Mouse (Mus musculus) frontal cortex, postnatal 14 days (tissue): Measurements from ENCODE around the gene Sema4b.

Source experiments
- DNase-seq, 2 experiments: peaks; one replicate each; pipeline ENCODE4 v3.0.0; 2022; ENCODE audit warnings: low spot score in 2 of 2

Gene Sema4b

DNA sequence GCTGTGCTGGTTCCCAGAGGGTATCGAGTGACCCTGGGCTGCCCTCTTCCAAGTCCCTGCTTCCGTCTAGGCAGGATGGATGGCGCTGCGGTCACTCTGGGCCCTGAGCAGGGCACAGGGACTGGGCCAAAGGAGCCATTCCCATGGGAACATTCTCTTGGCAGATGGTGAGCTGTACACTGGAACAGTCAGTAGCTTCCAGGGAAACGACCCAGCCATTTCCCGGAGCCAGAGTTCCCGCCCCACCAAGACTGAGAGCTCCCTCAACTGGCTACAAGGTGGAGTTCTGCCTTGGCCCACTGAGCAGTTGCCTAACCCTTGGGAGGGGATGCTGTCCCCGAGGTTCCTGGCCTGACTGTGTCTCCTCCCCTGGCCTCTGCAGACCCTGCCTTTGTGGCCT lies 29.9 kb downstream of the Sema4b start:
- DNase-seq, result no peak

DNA sequence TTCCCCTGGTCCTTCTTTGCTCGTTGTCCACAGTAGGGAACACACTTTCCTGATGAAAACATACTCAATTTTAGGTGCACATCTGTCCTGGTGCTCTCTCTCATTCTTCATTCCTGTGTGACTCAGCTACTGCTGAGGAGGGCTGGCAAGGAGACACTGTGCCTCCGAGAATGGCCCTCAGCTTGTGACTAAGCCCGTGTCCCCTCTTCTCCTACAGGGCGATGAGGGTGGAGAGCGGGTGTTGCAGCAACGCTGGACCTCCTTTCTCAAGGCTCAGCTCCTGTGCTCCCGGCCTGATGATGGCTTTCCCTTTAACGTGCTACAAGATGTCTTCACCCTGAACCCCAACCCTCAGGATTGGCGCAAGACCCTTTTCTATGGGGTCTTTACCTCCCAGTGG lies 32.0 kb downstream of the Sema4b start:
- no peak for DNase-seq

- no peak for DNase-seq
These were observed 33.7 kb downstream of the Sema4b start for GRCm38 (mm10) chr7:80220237-80220797.

- DNase-seq, result no peak
These were observed 34.6 kb downstream of the Sema4b start for GRCm38 (mm10) chr7:80221179-80221750.

GRCm38 (mm10) chr7:80227065-80227464 lies 40.4 kb downstream of the Sema4b start:
- no peak for DNase-seq

DNA sequence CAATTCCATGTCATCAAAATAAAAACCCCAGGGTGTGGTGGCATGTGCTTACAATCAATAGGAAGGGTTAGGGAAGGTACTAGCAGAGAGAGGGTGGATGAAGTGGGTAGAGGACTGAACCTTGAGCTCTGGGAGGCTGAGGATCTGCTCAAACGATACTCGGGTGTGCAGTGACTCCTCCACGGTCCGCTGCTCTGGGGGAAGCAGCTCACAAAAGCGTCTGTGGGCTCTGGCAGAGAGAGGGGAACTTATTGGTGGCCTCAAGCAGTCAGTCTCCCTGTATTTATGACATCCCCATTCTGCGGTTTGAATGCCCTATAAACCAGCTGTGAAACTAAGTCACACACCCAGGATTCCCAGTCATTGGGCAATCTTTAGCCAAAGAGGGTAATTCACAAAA lies 43.6 kb downstream of the Sema4b start:
- DNase-seq, result no peak

DNA sequence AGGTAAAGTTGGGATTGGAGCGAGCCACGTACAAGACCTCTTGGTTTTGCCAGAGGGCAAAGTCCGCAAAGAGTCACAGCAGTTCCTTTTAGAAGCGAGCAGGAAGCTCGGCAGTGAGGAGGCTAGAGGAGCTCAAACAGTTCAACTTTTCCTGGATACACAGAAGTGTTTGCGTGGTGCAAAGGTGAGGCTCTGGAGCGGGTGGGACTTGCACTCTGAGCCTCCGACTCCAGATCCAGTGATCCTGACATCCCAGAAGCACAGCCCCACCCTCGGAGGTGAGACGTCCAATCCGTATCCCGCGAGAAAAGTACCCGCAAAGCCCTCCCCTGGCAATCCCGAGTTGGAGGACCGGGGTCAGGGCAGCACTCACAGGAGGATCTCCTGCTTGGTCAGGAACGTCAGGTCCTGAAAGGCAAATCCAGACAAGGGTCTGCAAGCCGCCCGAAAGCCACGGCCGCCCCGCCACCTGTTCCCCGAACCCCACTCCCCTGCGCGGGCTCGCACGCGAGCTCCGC lies 45.4 kb downstream of the Sema4b start:
- DNase-seq, result no peak

DNA sequence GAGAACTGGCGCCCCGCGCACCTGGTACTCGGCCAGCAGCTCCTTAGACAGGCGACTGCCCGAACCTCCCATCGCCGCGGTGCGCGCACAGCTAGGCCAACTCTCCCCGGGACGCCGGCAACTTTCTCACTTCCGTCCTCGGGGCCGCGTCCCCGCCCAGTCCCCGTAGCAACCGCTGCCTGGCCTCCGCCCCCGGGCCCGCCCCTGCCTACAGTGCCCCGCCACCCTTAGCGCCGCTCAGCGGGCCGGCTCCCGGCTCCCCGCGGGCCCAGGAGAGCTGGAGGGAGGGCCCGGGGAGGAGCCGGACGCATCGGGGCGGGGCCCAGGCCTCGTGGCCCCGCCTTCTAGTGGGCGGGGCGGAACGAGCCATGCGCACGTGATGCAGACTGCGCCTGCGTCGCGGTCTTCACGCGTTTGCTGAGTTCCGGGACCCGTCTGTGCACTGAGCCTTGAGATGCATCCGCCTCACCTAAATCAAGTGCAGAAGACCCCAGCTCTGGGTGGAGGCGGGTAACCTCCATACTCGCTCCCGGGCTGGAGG lies 45.9 kb downstream of the Sema4b start, which contains the start of the genes Cib1 and Gdpgp1:
TSS of gene Cib1 (minus strand) at position 325 of the 541 bp plus-strand sequence.
TSS of gene Gdpgp1 (plus strand) at position 377 of the 541 bp plus-strand sequence.
- peak; percentile 88 to 93 for DNase-seq

- DNase-seq, result no peak
These were observed 47.2 kb downstream of the Sema4b start for GRCm38 (mm10) chr7:80233799-80234198.

DNA sequence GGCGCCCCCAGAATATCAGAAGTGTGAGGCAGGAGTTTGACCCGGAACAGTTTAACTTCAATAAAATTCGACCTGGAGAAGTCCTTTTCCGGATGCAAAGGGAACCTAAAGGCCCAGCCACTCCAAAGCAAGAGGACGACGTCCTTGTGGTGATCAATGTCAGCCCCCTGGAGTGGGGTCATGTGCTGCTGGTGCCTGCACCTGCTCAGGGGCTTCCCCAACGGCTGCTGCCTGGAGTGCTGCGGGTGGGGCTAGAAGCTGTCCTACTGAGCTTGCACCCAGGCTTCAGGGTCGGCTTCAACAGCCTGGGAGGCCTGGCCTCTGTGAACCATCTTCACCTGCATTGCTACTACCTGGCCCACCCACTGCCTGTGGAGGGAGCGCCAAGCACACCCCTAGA lies 51.9 kb downstream of the Sema4b start:
- no peak for DNase-seq

DNA sequence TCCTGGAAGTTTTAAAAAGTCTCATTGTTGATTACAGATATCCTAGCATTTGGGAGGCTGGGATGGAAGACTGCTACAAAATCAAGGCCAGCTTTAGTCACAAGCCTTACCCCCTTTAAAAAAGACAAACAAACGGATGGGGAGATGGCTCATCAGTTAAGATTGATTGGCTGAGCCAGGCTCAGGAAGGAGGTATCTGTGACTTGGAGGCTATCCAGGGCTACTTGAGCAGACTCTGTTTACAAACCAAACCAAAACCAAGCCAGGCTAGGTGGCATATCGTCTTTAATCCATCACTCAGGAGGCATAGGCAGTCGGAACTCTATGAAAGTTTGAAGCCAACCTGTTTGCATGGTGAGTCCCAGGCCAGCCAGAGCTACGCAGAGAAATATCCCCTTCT lies 55.0 kb downstream of the Sema4b start:
- DNase-seq, result no peak

DNA sequence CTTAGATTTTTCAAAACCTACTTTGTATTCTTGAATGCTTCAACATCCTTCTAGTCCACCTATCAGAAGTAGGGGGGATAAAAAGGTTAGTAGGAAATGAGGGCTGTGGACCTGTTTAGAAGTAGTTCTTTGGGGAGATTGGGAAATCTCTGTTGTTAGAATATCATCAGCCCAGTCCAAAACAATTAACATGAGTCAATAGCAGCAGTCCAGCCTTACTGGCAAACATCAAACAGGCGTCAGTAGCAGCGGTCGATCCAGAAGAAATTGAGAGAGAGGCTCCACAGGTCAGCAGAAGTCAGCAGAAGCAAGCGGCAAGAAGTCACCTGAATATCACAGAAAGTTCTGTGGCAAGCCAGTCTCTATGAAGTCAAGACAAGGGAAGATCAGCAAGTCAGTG lies 58.2 kb downstream of the Sema4b start:
- DNase-seq, result no peak

DNA sequence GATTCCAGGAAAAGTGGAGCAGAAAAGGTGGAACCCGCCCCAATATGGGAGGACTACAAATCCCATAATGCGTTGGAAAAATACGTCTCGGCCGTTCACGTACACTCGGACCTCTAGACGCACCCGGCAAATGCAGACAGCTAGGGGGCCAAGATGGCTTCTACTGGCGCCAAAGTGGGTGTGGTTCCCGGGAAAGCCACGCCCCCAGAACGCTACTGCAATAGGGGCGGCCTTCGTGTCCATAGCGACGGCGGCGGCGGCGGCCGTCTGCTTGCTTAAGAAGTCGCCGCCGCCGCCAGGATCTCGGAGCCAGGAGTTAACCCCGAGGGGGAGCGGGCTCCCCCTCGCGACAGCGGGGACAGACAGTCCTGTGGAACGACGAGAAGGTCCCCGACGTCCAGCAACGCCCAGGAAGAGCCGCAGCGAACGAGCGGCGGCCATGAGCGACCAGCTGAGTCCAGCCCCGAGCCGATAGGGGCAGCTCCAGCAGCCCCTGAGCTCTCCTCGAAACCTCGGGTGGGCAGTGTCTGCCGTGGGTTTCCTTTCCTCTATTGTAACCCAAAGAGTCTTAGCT lies 59.6 kb downstream of the Sema4b start, which contains the start of gene Ttll13:
TSS of gene Ttll13 (plus strand) at position 229 of the 574 bp plus-strand sequence.
- peak; percentile 92 to 94 for DNase-seq

DNA sequence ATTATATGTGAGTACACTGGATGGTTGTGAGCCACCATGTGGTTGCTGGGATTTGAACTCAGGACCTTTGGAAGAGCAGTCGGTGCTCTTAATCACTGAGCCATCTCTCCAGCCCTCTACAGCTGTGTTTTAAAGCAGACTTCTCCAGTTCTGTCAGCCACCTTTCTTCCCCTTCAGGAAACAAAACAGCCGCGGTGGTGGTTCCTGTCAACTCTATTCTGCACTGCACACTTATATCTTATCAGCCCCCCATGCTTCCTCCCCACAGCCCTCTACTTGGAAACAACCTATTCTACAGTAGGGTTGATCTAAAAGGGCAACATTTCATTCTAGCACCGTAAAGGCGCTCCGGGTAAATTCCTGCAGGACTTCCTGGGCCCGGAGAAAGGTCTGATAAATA lies 60.2 kb downstream of the Sema4b start:
- DNase-seq, result no peak

GRCm38 (mm10) chr7:80252437-80252836 lies 65.8 kb downstream of the Sema4b start:
- no peak for DNase-seq

DNA sequence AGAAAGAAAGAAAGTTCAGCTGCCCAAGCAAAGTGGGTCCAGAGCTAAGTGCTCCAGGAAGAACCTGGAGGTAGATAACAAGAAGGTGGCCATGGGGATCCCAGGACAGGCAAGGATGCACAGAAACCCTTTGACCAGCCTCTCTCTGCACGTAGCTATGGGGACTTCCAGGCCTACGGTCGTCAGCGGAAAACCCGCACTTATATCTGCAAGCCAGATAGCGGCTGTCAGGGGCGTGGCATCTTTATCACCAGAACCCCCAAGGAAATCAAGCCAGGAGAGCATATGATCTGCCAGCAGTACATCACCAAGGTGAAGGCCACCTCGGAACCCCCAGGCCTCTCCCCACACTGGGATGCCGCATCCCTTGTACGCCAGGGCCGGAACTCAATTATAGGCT lies 66.2 kb downstream of the Sema4b start:
- no peak for DNase-seq

GRCm38 (mm10) chr7:80255981-80256380 lies 69.3 kb downstream of the Sema4b start:
- no peak for DNase-seq

- no peak for DNase-seq
These were observed 71.1 kb downstream of the Sema4b start for GRCm38 (mm10) chr7:80257706-80258105.

DNA sequence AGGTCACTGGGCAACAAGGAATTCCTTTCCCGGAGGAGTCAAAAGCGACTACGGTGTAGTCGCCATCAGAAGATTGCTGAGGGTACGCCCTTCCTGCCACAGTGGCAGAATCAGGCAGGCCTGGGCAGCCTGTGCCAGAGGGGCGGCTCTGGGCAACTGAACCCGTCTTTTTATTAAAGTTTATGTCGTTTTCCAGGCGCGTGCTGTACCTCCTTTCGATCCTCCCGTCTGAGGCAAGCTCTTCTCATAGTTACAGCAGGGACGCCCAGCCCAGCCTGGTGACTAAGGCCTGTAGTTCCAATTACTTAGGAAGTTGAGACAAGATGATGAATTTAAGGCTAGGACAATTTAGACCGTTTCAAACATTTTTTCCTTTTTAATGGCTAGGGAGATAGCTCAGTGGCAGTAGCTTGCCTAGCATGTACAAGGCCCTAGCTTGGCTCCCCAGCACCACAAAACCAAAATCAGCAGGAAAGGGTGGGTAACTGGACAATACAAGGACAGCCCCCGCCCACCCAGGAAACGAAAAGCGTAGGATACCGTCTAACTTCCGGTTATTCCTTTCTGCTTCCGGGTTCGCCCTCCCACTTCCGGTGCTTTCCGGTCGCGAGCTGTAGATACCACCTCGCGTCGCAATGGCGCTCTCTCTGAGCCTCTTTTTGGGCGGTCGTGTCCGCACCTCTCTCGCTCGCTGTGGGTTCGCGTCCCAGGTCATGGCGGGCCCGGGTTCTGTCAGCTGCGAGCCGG lies 74.2 kb downstream of the Sema4b start, which contains the start of gene Ngrn:
TSS of gene Ngrn (plus strand) at position 591 of the 747 bp plus-strand sequence.
- DNase-seq, result peak; percentile 62 to 71

DNA sequence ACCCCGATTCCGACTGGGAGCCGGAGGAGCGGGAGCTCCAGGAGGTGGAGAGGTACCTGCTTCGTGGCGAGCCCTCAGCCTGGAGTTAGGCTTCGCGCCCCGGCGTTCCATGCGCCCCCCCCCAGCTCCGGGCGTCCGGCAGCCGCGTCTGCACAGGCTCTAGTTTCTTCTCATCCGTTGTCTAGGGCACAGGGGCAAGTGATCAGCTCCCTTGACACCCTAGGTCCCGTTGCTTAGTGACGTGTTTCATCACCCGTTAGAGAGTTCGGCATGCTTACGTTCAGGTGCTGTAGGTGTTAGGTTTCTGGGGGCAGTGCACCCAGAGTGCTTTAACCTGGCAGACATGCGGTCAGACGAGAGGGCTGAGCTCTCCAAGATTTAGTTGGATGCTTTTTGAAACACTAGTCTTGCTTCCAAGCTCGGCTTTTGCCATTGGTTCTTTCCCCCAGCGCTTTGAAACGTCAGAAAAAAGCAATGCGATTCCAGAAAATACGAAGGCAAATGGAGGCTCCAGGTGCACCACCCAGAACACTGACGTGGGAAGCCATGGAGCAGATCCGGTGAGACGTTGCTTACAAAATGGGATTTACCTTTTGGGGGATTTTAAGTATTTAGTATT lies 74.8 kb downstream of the Sema4b start:
- DNase-seq, result peak in 1 of 2 experiments; percentile 7

- DNase-seq, result no peak
These were observed 78.0 kb downstream of the Sema4b start for GRCm38 (mm10) chr7:80264606-80265005.

DNA sequence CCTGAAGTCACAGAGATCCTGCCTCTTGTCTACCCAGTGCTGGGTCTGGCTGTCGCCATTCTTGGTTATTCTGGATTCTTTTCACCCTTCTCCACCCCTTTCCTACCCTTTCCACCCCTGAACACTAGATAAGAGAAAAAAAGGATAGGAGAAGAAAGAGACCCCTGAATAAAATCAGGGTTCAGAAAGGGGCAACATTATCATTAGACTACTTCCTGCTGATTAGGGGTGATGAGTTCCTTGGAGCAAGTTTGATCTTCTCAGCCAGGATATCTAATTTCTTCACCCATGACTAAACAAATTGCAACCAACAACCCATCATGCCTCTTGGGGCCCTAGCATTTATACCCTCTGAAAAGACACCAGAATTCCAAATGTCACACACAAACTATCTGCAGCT lies 81.1 kb downstream of the Sema4b start:
- DNase-seq, result no peak
